Mouse (Mus musculus): ENCODE measurements around the gene Zfp770. TPM values are rescaled to one million over a fixed set of nuclear protein-coding genes. Genes with fewer than 3 reads are reported as not detected.

Gene Zfp770
- total RNA-seq, 4 experiments from 2014 or later = 16.2 to 21.1 (median 17.2) TPM

DNA sequence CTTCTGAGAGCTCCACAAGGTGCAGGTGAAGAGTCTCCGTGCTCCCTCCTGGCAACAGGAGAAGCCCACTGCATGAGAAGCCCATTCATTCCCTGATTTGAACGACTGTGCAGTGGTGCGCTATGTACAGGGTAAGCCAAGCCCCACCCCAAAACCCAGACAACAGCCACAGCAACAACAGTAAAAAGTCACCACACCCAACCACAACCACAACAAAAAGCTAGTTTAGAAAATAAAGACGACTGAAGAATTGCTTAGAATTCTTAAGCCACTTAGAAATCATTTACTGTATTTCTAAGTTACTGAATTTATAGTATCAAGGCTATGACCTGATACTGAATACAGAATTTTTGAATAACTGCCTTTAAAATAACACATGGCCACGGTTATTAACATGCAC is 56.4 kb downstream of the Zfp770 start:
- no peak for DNase-seq (ENCODE audit: low spot score)

DNA sequence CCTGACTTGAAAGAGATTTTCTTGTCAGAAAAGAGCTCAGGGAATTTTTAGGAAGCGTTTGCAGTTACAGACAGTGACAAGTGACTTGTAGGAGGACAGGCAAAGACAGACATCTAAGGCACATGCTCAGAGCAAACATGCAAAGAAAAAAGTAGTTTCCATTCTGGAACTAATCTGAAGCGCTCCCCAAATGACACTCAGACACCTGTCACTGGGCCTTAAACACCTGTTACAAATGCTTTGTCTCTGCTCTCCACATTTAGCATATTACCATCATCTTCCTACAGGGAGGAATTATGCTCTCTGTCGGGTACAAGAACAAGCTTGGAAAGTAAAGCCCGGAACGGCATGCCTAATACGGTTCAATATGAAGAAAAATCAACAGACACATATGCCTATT is 57.4 kb downstream of the Zfp770 start:
- DNase-seq (ENCODE audit: low spot score) = no peak

Small RNA genes within 50 kb of the gene (microRNA-seq; reads per million reads assigned to microRNA genes)
- not detected for gene Mir7002

Other genes starting within 250 kb of the Zfp770 start
- not detected for gene Gjd2, start 187.8 kb downstream of the Zfp770 start, total RNA-seq (2022)
- over 10,000 TPM in 3 of 4 experiments, 1,000 to 10,000 TPM in 1; 8,568 to 14,785 (median 13,606) TPM for gene Actc1, start 147.9 kb downstream of the Zfp770 start, total RNA-seq (2022)
- gene Aqr, start 14.4 kb downstream of the Zfp770 start, total RNA-seq (2022) = 10 to 100 TPM; 15.4 to 19.5 (median 17.6) TPM

Measured in heart, adult 8-10 months (tissue).